Mouse (Mus musculus): ENCODE results near the gene Eif5.
"Not testable (repeated sequence)": the region's sequence is repeated elsewhere in the genome, so short reads cannot be mapped to it uniquely, and the experiment has no call there.

Eif5 gene

DNA sequence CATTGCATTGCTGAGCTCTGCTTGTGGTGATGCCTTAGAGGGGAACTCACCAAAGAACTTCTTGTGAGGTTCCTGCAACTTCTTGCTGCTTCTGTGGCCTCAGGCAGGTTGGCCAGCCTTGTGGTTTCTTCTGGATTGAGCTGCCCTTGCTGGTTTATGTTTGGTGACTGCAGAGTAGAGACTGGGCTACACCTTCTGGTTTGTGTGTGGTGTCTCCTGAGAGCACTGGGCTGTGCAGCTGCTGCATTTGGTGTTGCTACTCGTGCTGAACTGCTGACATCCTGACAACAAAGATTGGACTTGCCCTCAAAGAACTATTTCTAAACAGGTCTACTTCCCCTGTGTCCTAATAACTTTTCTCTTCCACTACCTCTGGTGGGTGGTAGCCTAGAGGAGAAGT, 13.3 kb upstream of the Eif5 start:
- no peak for ATAC-seq (ENCODE audit: low TSS enrichment)

DNA sequence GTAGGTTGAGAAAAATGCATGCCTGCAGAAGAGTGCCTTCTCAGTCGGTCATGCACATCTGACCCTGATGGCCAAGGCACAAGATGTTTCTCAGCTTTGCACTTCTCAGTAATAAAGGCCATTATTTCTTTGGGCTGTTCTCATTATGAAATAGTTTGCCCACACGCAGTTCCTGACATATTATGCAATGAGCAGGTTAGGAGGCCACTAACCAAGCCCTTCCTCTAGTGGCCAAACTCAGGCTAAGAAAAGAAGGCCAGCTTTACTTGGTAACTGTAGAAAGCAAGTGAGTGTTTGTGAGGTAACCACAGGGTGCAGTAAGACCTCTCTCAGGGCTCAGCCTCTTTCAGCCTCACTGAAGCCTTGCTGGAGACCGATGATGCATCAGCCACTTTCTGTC, 12.9 kb upstream of the Eif5 start:
- ATAC-seq (ENCODE audit: low TSS enrichment) = no peak

DNA sequence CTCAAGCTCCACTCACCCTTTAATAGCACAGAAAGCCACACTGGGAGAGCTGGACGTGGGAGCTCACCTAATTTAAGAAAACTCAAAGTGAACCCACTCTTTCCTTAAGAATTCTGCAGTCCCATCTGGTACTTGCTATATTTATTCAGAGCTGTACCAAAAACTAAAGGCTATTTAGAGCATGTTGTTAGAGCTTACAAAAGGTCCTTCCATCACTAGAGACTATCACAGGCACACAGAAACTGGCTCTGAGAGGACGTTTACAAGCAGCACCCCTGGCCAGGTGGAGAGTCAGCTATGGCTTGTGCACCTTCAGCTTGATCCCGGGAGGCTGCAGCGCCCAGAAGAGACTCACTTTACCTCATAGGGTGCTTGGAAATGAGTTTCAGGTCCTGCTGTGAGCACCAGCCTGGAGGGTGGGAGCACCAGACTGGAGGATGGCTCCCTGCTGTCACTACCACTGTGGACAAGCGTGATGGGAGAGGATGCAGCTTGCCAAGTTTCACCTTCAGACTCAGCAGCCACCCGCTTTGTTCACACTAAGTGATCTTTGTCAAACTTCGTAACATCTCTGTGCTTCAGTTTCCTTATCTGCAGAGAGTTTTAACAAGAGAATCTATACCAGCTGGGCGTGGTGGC, 10.1 kb upstream of the Eif5 start:
- peak; percentile 87 for ATAC-seq (ENCODE audit: low TSS enrichment)

DNA sequence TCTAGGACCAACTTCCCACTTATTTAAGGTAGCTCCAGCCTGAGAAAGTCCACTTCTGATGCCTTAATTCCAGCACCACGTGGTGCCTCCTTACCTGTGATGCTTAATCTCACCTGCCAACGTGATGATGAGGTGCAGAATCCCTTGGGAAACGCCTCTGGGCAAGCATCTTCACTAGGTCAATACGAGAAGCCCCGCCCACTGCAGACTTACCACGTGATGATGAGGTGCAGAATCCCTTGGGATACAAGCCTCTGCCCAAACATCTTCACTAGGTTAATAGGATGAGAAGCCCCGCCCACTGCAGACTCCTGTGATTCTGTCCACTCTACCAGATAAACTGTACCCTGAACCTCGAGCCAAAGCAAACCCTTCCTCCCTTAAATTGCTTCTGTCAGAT, 8.6 kb upstream of the Eif5 start:
- no peak for ATAC-seq (ENCODE audit: low TSS enrichment)

DNA sequence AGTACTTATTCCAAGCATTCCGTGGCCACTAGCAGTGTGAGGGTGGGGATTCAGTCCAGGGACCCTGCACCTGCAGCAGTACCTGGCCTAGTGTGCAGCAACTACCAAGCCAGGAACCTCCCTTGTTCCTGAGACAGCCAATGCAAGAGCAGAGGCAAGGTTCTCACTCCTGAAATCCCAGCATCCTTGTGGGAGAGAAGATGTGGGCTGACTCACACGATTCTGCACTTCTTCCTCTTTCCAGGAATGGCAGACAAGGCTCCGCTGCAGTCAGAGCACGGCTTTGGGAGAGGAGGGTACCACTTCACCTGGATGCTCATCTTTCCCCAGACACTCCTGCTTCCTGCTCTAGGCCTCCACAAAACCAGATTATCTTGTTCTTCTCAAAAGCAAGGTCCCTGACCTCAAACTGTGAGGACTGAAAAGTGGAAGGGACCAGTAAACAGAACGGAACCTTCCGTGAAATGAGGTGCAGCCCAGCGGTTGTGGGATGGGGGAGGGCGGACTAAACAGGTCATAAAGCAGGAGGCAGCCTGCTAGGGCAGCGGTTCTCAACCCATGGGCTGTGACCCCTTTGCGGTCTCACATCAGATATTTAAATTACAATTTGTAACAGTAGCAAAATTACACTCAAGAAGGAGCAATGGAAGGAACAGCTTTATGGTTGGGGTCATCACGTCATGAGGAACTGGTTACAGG, 4.6 kb upstream of the Eif5 start:
- peak; percentile 39 for ATAC-seq (ENCODE audit: low TSS enrichment)

DNA sequence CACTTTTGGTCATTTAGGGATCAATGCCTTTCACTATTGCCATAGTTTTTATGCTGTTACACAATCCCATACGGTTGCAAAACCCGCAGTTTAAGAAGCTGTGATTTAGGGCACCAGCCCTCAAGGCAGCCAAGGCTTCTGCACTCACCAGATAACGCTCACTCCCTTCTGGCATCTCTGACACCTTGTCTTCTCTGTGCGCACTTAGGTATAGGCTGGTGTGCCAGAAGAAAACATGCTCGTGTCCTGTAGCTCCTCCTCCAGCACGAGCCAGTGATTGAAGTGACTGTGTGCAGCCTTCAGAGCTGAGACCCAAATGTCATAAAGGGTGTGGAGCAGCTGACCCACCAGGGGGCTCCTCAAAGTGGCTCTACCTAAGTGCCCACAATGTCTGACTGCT, 2.5 kb upstream of the Eif5 start:
- ATAC-seq (ENCODE audit: low TSS enrichment) = no peak

DNA sequence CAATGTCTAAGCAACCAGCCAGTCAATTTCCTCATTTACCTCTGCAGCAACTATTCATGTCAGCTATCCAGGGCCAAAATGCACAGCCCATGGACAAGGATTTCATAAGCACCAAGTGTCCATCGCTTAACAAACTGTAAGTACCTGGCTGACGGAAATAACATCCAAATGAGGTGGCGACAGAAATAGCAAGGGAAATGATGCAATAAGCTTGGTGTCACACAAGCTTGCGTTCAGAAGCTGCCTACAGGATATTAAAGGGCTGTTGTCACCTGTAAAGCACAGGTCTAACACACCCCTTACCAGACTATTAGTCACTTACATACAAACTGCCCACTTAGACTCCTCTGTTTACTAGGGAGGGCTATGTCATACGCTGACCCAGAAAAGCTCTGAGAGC, 2.1 kb upstream of the Eif5 start:
- no peak for ATAC-seq (ENCODE audit: low TSS enrichment)

DNA sequence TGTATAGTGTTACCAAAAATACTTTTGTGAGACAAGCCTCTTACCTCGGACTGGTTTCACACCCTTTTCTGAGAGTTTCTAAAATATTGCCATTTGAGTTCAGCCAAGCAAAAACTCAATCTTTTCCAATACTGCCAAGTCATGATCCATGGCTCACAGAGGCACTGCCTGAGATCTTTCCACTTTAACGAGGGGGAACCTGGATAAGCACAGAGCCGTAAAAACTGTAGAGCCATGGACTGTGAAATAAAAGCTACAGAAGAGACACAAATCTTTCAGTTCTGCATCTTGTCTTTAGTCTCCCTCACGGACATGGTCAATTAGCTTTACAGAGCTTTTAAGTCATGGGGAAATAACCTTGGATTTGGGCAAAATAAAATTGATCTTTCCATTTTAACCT, 1.1 kb upstream of the Eif5 start:
- no peak for ATAC-seq (ENCODE audit: low TSS enrichment)

DNA sequence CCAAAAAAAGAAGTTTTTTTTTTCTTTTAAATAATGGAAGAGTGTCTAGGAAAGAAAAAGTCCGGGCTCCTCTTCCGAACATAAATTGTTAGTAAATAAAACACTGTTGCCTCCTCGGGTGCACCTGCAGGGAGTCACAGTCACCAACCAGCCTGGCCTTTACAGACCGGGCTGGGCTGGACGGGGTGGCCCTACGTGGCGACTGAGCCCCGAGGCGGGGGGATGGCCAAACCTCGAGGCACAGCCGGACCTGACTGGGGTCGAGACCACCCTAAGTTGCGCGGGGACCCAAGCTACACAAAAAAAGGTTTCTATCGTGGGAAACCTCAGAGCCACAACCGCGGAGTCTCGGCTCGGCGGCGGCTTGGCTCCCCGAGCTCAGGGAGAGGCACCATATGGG, 475 bp upstream of the Eif5 start:
- peak; percentile 5; the same call in 1 of the 2 replicates for ATAC-seq (ENCODE audit: low TSS enrichment)

DNA sequence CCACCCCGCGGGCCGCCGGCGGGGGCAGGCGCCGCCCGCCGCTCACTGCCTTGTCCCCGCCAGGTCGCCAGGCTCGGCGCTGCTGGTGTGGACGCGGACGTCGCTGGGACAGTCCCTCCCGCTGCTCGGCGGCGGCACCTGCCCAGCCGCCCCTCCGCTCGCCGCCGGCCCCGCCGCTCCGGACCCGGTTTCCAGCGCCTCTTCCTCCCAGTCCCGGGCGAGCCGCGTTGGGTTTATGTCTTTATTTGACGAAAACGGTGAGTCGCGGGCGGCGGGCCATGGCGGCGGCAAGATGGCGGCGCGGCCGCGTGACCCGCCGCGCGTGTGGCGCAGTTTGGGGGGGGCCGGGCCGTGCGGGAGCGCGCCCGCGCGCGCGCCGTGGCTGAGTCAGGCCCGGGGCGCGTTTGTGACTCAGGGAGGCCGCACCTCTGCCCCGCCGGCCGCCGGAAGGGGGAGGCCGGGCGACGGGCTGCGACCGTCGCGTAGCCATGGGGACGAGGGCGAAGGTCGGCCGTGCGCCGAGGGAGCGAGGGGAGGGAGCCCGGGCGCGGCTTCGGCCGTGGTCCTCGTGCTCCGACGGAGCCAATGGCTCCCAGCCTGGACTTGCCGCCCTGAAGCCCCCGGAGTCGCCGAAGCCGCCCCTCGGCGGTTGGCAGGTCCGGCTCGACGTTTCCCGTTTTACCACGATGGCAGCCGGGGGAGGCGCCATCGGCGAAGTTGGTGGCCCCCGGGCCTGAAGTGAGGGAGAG, 650 bp downstream of the Eif5 start:
- ATAC-seq (ENCODE audit: low TSS enrichment) = peak; percentile 50

DNA sequence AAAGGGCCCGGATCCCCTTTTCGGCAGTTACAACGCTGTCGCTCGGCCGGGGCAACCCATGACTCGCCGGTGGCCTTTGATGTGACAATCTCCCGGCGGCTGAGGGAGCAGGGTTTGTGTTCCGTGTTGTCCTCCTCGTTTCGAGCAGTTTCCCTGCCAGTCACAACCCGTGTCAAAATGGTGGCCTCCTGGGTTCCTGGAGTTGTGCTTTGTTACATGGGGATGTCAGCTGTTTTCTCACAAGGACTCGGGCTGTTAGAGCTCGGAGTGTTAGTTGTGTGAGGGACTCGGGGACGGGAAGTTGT, 1.2 kb downstream of the Eif5 start:
- no peak for ATAC-seq (ENCODE audit: low TSS enrichment)

DNA sequence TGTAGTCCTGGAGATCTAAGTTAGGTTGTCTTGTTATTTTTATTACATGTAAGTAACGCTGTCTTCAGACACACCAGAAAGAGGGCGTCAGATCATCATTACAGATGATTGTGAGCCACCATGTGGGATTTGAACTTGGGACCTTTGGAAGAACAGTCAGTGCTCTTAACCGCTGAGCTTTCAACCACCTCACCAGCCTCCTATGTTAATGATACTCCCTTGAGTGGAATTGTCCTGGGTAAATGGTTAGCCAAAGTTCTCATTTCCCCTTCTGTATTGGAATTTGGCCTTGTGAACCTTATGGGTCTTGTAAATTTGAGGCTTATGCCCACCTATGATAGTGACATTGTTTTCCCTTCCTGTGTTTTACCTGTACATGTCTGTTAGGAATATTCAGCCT, 9.3 kb downstream of the Eif5 start:
- no peak for ATAC-seq (ENCODE audit: low TSS enrichment)

DNA sequence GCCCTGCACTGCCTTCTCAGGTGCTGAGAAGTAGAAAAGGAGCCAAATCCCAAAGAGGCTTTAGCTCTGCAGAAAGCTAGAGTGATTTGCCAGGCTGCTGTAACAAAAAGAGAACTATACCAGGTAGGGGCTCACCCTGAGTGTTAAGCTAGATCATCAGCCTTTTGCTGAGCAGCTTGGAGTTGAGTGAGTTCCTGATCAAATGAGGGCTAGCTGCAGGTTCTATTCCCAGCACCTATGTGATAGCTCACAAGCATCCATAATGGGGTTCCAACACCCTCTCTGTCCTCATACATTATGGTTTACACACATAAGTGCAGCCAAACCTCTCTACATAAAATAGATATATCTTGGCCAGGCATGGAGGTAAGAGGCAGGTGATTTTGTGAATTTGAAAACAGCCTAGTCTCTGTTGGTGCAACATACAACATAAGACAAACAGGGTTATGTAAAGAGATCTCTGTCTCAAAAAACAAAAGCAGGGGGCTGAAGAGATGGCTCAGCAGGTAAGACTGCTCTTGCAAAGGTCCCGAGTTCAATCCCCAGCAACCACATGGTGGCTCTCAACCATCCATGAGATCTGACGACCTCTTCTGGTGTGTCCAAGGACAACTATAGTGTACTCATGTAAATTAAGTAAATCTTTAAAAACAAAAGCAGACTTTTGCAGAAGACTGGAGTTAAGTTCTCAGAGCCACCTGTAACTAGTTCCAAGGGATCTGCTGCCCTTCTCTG, 10.9 kb downstream of the Eif5 start:
- no peak for ATAC-seq (ENCODE audit: low TSS enrichment)

DNA sequence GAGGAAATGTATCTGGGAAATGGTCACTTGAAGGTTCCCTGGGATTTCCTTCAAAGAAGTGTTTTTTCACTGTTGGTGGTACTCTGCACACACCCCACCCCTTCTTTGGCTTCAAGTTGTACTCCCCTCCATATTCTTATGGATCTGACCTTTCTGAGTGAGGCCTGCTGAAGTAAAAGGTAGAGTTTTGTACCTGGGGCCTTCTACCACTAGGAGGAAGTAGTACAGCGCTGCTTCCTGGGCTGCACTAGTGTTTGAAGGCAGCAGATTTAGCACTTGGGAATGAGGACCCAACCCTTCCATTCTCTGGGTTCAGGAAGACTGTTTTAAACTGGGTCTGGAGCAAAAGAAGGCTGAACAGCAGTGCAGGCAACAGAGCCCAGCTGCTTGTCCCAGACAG, 12.9 kb downstream of the Eif5 start:
- ATAC-seq (ENCODE audit: low TSS enrichment) = no peak

DNA sequence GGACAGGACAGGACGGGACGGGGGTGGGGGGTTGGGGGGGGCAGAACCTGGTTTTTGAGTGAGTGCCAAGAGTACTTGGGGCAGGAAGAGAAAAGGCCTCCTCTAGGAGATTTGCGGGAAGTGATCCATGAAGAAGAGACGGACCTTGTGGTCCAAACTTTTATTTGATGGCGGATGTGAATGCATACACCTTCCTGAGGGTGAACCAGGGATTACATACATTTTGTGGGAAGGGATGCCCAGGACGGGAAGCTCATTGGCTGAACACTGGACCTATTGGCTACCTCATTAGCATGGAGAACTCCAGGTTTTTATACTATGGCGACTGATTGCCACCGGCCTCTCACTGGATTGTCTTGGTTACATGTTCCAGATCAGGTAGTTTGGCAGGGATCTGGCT, 14.5 kb downstream of the Eif5 start:
- ATAC-seq (ENCODE audit: low TSS enrichment) = no peak

DNA sequence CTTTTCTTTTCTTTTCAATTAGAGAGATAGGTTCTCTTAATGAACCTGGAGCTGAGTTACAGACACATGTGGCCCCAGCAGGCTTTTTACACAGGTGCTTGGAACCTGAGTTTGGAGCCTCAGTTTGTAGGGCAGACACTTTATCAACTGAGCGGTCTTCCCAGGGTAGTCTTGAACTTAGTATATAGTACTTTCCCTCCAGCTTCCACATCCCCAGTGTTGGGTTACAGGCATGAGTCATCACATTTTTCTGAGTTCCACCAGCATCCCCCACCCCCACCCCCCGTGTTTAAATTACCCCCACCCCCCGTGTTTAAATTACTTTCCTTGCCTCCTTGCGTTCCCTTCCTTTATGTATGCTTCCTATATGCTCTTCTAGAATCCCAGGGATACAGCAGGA, 17.5 kb downstream of the Eif5 start:
- no peak for ATAC-seq (ENCODE audit: low TSS enrichment)

DNA sequence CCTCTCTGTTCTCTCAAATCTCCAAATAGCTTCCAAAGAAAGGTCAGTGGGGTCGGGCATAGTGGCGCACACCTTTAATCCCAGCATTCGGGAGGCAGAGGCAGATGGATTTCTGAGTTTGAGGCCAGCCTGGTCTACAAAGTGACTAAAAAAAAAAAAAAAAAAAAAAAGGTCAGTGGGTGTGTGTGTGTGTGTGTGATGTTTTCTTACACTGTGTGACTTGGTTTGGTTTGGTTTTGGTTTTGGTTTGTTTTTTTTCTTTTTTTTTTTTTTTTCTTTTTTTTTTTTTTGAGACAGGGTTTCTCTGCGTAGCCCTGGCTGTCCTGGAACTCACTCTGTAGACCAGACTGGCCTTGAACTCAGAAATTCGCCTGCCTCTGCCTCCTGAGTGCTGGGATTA, 18.1 kb downstream of the Eif5 start:
- ATAC-seq (ENCODE audit: low TSS enrichment) = not testable (repeated sequence)

DNA sequence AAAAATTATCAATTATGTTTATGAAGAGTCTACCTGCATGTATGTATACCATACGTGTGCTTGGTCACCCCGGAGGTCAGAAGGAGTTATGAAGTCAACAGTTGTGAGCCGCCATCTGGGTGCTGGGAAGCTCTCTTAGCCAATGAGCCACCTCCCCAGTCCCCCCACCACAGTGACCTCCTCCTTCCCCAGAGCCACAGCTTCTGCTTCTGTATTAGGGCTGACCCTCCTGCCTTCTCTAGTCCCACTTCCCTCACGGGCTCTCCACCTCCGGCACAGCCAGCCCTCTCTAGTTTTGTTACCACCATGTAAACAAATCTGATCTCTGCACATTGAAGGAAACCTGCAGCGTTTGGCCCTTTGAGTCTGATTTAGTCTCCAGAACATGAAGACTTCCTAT, 19.7 kb downstream of the Eif5 start:
- no peak for ATAC-seq (ENCODE audit: low TSS enrichment)

DNA sequence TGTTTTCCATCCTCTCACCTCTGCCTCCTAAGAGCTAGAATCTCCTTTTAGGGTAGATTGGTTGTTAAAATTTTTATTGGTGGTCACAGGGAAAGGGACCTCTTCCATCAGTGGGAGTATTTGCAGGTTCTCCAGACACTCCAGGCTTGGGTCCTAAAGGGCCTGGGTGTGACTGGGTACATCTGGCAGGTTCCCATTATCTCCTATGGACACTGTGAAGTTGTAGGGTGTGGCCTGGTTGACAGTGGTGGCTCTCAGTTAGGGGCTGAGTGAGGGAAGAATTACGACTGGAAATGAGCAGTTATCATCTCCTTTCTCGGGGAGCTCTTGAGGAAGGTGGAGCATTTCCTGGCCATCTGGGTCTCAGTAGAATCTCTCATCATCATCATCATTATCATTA, 20.8 kb downstream of the Eif5 start:
- no peak for ATAC-seq (ENCODE audit: low TSS enrichment)

DNA sequence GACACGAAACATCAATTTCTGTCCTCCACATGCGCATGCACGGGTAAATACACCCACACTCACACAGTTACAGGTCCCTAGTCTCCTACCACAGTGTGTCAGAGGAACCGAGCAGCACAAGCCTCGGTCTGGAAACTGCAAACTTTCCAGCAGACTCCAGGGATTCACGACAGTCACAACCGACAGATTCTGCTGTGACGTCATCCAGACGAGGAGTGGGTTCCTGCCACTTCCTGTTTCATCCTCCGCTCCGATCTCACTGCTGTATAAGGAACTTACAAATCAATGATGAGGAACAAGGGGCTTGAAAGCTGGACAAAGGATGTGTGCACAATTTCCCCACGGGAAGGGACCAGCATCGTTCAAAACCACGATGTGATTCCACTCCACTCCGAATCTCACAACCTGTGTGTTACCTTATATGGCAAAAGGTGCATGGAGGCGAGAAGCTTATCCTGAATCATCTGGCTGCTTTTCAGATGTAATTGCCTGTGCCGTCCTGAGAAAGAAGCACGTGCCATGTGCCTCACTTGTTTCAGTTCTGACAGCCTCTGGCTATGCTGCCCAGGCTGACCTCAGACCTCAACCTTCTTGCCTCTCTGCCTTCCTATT, 21.9 kb downstream of the Eif5 start:
- ATAC-seq (ENCODE audit: low TSS enrichment) = peak; percentile 82

DNA sequence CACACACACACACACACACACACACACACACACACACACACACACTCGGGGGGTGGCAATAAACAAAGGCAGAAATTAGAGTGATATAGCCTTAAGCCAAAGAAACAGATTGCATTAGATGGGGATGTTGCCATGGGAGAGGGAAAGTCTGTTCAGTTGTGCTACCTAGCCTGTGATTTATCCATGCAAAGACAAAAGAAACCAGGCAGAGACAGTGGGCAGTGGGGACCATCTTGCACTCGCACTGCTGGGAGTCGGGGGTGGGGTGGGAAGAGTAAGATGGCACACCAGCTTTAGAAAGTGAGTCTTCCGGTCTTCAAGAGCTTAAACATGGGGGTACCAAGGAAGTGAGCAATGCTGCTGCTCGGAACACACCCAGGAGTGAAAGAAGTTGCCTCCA, 22.5 kb downstream of the Eif5 start:
- ATAC-seq (ENCODE audit: low TSS enrichment) = no peak

DNA sequence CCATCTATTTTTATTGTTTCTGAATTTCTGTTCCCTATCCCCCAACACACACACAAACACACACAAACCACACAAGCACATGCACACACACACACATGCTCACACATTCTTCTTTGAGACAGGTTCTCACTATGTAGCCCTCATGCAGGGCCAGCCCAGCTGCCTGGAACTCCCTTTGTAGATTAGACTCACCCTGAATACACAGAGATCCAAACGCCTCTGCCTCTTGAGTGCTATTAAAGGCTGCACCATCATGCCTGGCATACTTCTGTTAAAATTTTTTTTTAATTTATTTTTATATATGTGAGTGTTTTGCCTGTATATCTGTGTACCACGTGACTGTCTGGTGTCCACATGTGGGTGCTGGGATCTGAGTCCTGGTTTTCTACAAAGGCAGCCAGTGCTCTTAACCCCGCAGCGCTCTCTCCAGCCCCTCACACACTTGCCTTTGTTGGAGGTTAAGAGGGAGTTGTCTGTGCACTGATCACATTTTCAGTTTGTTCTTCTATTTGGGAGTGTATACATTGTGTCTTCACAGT, 24.5 kb downstream of the Eif5 start:
- peak; percentile 64; the same call in 1 of the 2 replicates for ATAC-seq (ENCODE audit: low TSS enrichment)

All from frontal cortex, adult (tissue).